Mouse (Mus musculus) MEL (cell line): Measurements from ENCODE around the gene Cyb5b. TPM values are rescaled to one million over a fixed set of nuclear protein-coding genes. Genes with fewer than 3 reads are reported as not detected.

ENCODE experiments used
- DNase-seq: peaks from one replicate; pipeline ENCODE4 v3.0.0; 2011; ENCODE audit warnings: low read depth, low spot score
- H3K27ac ChIP-seq: 2 replicates; pipeline ENCODE4 v1.5.1; 2012; ENCODE audit warnings: low read depth, mild to moderate bottlenecking, control low read depth, low read length, moderate library complexity; ENCODE audit not compliant: control insufficient read depth
- H3K27me3 ChIP-seq, 2 experiments: fragments of 150-350 bp in 1 of 2; sonication (generic) in 1 of 2; 2 replicates each; pipeline ENCODE4 v1.6.1; 2012; ENCODE audit warnings: low read length in 2 of 2, mild to moderate bottlenecking in 2 of 2, improper control_type of control experiment in 1 of 2, moderate library complexity in 1 of 2; ENCODE audit not compliant: insufficient read depth in 2 of 2, control insufficient read depth in 1 of 2
- H3K36me3 ChIP-seq, 2 experiments: 2 replicates each; pipeline ENCODE4 v1.6.1; 2012 to 2014; ENCODE audit warnings: low read length in 2 of 2, improper control_type of control experiment in 1 of 2, inconsistent platforms in 1 of 2, mild to moderate bottlenecking in 1 of 2; ENCODE audit not compliant: insufficient read depth in 2 of 2, control insufficient read depth in 1 of 2
- H3K4me1 ChIP-seq, 2 experiments: fragments of 150-350 bp in 1 of 2; sonication (generic) in 1 of 2; 2 replicates each; pipeline ENCODE4 v1.6.1; 2012; ENCODE audit warnings: low read length in 2 of 2, improper control_type of control experiment in 1 of 2, mild to moderate bottlenecking in 1 of 2; ENCODE audit not compliant: insufficient read depth in 2 of 2, control insufficient read depth in 1 of 2
- H3K4me3 ChIP-seq, 2 experiments: fragments of 150-350 bp in 1 of 2; sonication (generic) in 1 of 2; 2 replicates each; pipeline ENCODE4 v1.5.1; 2012; ENCODE audit warnings: low read depth in 2 of 2, low read length in 2 of 2, mild to moderate bottlenecking in 2 of 2, moderate library complexity in 2 of 2, control low read depth in 1 of 2, improper control_type of control experiment in 1 of 2; ENCODE audit not compliant: control insufficient read depth in 1 of 2, insufficient read depth in 1 of 2
- H3K79me2 ChIP-seq: 2 replicates; pipeline ENCODE4 v1.6.1; 2012; ENCODE audit warnings: mild to moderate bottlenecking, low read length, moderate library complexity; ENCODE audit not compliant: control insufficient read depth, poor library complexity, insufficient read depth
- H3K9ac ChIP-seq: 2 replicates; pipeline ENCODE4 v1.6.1; 2012; ENCODE audit warnings: low read depth, mild to moderate bottlenecking, control low read depth, low read length, moderate library complexity; ENCODE audit not compliant: control insufficient read depth, poor library complexity, severe bottlenecking
- H3K9me3 ChIP-seq: fragments of 150-350 bp; sonication (generic); replicated peaks from 2 replicates; pipeline ENCODE4 v1.6.1; 2012; ENCODE audit warnings: mild to moderate bottlenecking, low read length, improper control_type of control experiment, moderate library complexity; ENCODE audit not compliant: insufficient read depth
- CTCF ChIP-seq, 3 experiments: IDR thresholded peaks in 2 of 3; conservative IDR thresholded peaks in 1 of 3; 2 replicates each; pipeline ENCODE4 v1.5.1; 2011 to 2012; ENCODE audit warnings: low read length in 3 of 3, low read depth in 2 of 3, mild to moderate bottlenecking in 2 of 3, improper control_type of control experiment in 1 of 3, inconsistent platforms in 1 of 3, mixed read lengths in 1 of 3, moderate library complexity in 1 of 3; ENCODE audit not compliant: control insufficient read depth in 1 of 3, insufficient read depth in 1 of 3, poor library complexity in 1 of 3, severe bottlenecking in 1 of 3
- E2F4 ChIP-seq: IDR thresholded peaks from 2 replicates; pipeline ENCODE4 v1.6.1; 2011; ENCODE audit warnings: low read depth, low read length, improper control_type of control experiment, borderline replicate concordance
- ELF1 ChIP-seq: IDR thresholded peaks from 2 replicates; pipeline ENCODE4 v1.6.1; 2014; ENCODE audit warnings: low read depth, mild to moderate bottlenecking, inconsistent platforms, low read length, improper control_type of control experiment, moderate library complexity
- EP300 ChIP-seq, 2 experiments: IDR thresholded peaks; 2 replicates each; pipeline ENCODE4 v1.6.1; 2011; ENCODE audit warnings: improper control_type of control experiment in 2 of 2, low read length in 2 of 2, low read depth in 1 of 2, mild to moderate bottlenecking in 1 of 2
- ETS1 ChIP-seq: IDR thresholded peaks from 2 replicates; pipeline ENCODE4 v1.6.1; 2012; ENCODE audit warnings: low read depth, mild to moderate bottlenecking, inconsistent platforms, low read length, improper control_type of control experiment, moderate library complexity
- HCFC1 ChIP-seq: IDR thresholded peaks from 2 replicates; pipeline ENCODE4 v1.6.1; 2012; ENCODE audit warnings: low read depth, mild to moderate bottlenecking, inconsistent platforms, low read length, improper control_type of control experiment, moderate library complexity
- JUND ChIP-seq: IDR thresholded peaks from 2 replicates; pipeline ENCODE4 v1.6.1; 2011; ENCODE audit warnings: low read depth, mild to moderate bottlenecking, improper control_type of control experiment, low read length
- KAT2A ChIP-seq: conservative IDR thresholded peaks from 2 replicates; pipeline ENCODE4 v1.6.1; 2012; ENCODE audit warnings: low read depth, low read length, improper control_type of control experiment, inconsistent platforms
- MAX ChIP-seq: IDR thresholded peaks from 2 replicates; pipeline ENCODE4 v1.6.1; 2011; ENCODE audit warnings: low read length, improper control_type of control experiment
- MAZ ChIP-seq: IDR thresholded peaks from 2 replicates; pipeline ENCODE4 v1.6.1; 2012; ENCODE audit warnings: low read depth, mild to moderate bottlenecking, inconsistent platforms, low read length, improper control_type of control experiment
- MEF2A ChIP-seq: IDR thresholded peaks from 2 replicates; pipeline ENCODE4 v1.6.1; 2014; ENCODE audit warnings: low read depth, mild to moderate bottlenecking, inconsistent platforms, low read length, improper control_type of control experiment; ENCODE audit not compliant: poor library complexity, insufficient replicate concordance, severe bottlenecking; ENCODE audit errors: extremely low read depth
- MXI1 ChIP-seq: IDR thresholded peaks from 2 replicates; pipeline ENCODE4 v1.6.1; 2011; ENCODE audit warnings: mild to moderate bottlenecking, low read depth, low read length, improper control_type of control experiment
- MYB ChIP-seq: IDR thresholded peaks from 2 replicates; pipeline ENCODE4 v1.6.1; 2011; ENCODE audit warnings: mild to moderate bottlenecking, low read depth, low read length, improper control_type of control experiment
- MYC ChIP-seq: IDR thresholded peaks from 2 replicates; pipeline ENCODE4 v1.6.1; 2011; ENCODE audit warnings: low read depth, mild to moderate bottlenecking, low read length, improper control_type of control experiment, moderate library complexity
- NELFE ChIP-seq: IDR thresholded peaks from 2 replicates; pipeline ENCODE4 v1.6.1; 2011; ENCODE audit warnings: low read depth, low read length, improper control_type of control experiment
- POLR2A ChIP-seq, 2 experiments: IDR thresholded peaks; 2 replicates each; pipeline ENCODE4 v1.6.1; 2011 to 2012; ENCODE audit warnings: low read length in 2 of 2, mild to moderate bottlenecking in 2 of 2, control low read depth in 1 of 2, improper control_type of control experiment in 1 of 2, low read depth in 1 of 2, moderate library complexity in 1 of 2; ENCODE audit not compliant: control insufficient read depth in 1 of 2, insufficient read depth in 1 of 2, poor library complexity in 1 of 2
- SIN3A ChIP-seq: IDR thresholded peaks from 2 replicates; pipeline ENCODE4 v1.6.1; 2012; ENCODE audit warnings: low read length, improper control_type of control experiment, inconsistent platforms
- USF1 ChIP-seq: IDR thresholded peaks from 2 replicates; pipeline ENCODE4 v1.6.1; 2014; ENCODE audit warnings: low read depth, mild to moderate bottlenecking, inconsistent platforms, low read length, improper control_type of control experiment, moderate library complexity
- USF2 ChIP-seq, 2 experiments: IDR thresholded peaks; 2 replicates each; pipeline ENCODE4 v1.6.1; 2011 to 2012; ENCODE audit warnings: improper control_type of control experiment in 2 of 2, low read length in 2 of 2, borderline replicate concordance in 1 of 2, inconsistent platforms in 1 of 2, low read depth in 1 of 2, mild to moderate bottlenecking in 1 of 2; ENCODE audit not compliant: insufficient read depth in 1 of 2
- ZC3H11A ChIP-seq: IDR thresholded peaks from 2 replicates; pipeline ENCODE4 v1.6.1; 2012; ENCODE audit warnings: low read depth, mild to moderate bottlenecking, inconsistent platforms, low read length, improper control_type of control experiment
- ZNF384 ChIP-seq: IDR thresholded peaks from 2 replicates; pipeline ENCODE4 v1.6.1; 2012; ENCODE audit warnings: low read depth, mild to moderate bottlenecking, inconsistent platforms, low read length, improper control_type of control experiment
- polyA plus RNA-seq, 2 experiments: library from polyadenylated mRNA; stranded (reverse) in 1 of 2; unstranded in 1 of 2; fragments of >175 nt in 1 of 2; fragments of >200 nt in 1 of 2; gene quantifications; 2 replicates each; pipeline versions ENCODE4 v1.2.1 to v1.2.4; 2012; ENCODE audit warnings: low replicate concordance in 2 of 2, low read depth in 1 of 2; ENCODE audit not compliant: insufficient read length in 2 of 2, insufficient read depth in 1 of 2, missing spikeins in 1 of 2
- total RNA-seq: library from RNA; depleted of rRNA; stranded (reverse); fragments of 300-350 nt; gene quantifications from 2 replicates; pipeline ENCODE4 v1.2.3, GENCODE M21; 2012

Cyb5b gene
- total and polyA plus RNA-seq, 3 experiments, result 67.9 to 79.1 (median 69.4) TPM

DNA sequence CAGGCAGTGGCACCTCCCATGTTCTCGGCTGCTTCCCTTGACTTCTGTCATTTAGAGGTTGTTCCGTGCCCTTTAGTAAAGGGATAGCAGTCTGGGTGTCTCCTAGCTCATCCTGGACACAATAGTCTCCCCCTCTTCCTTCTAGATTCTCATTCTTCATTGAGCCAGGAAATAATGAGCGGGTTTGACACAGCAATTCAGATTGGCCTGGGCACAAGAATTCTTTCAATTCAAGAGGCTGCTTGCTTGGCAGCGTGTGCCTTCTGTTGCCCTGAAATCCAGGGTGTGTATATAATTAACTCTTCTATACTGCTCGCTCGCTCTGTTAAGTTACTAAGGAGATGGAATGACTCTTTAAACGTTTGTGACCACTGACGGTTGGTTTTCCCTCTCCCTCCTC is 21.7 kb downstream of the Cyb5b start:
- Histone ChIP-seq H3K4me1 (no peaks in the 10 kb centered on the region), H3K27ac (no peak overlapping the region), H3K9ac (no peak overlapping the region), H3K4me3 (no peak overlapping the region), H3K27me3 (no peaks in the 10 kb centered on the region), H3K79me2 (peaks cover 1% of the 10 kb centered on the region; the same call in 1 of the 2 replicates), H3K9me3 (no peaks in the 10 kb centered on the region), H3K36me3 (peaks cover 0 to 15% of the 10 kb centered on the region in 2 experiments; a peak in 2 of 4 replicates)
- DNase-seq, result no peak
- TF ChIP-seq USF2 (IDR thresholded peaks at IDR 0.05; ENCODE audit: borderline replicate concordance in 1 of 2, insufficient read depth in 1 of 2, low read depth in 1 of 2, low read length in 2 of 2) (no peak), NELFE (no peak), EP300 (IDR thresholded peaks at IDR 0.05; ENCODE audit: low read depth in 1 of 2, low read length in 2 of 2) (no peak), HCFC1 (no peak), CTCF (IDR thresholded peaks at IDR 0.05 in 2 of 3, conservative IDR thresholded peaks at IDR 0.05 in 1 of 3; ENCODE audit: control insufficient read depth in 1 of 3, insufficient read depth in 1 of 3, low read depth in 2 of 3, low read length in 3 of 3, poor library complexity in 1 of 3, severe bottlenecking in 1 of 3) (no peak), ELF1 (no peak), SIN3A (no peak), E2F4 (no peak), ZNF384 (no peak), ETS1 (no peak), MYC (no peak), KAT2A (no peak), MXI1 (no peak), USF1 (no peak), MAX (no peak)

DNA sequence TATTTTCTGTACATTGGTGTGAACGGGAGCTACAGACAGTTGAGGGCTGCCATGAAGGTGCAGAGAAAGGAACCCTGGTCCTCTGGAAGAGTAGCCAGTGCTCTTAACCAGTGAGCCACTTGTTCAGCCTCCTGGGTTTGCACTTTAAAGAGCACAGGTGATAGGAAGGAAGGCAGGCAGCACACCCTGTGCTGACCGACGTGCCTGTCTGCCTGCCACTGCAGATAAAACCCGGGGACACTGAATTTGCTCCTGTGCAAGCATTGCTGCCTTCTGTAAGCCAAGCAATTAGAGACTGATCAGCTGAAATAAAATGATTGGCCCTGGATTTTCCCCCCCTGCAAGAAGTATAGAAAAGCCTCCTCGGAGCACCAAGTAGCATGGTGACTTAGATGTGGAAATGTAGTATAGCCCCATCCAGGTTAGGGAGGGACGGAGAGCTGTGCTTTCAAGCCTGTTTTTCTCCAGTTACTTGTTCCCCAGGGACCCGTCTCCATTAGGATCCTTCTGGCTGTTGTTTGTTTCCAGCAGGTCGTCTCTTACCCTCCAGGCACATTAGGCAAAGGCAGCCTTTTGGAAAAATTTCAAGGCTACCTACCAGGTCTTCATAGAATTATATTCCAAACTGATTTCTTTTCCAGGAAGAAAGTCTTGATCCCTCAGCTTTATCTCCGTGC is 22.7 kb downstream of the Cyb5b start:
- no peaks in the 10 kb centered on the region for H3K4me1 ChIP-seq

More for the DNA sequence above, 22.7 kb downstream of the Cyb5b start:
- no peak overlapping the region for H3K9ac ChIP-seq
- no peak overlapping the region for H3K27ac ChIP-seq
- no peaks in the 10 kb centered on the region for H3K79me2 ChIP-seq
- peaks cover 0 to 15% of the 10 kb centered on the region in 2 experiments; a peak in 2 of 4 replicates for H3K36me3 ChIP-seq
- TF ChIP-seq EP300 (IDR thresholded peaks at IDR 0.05; ENCODE audit: low read depth in 1 of 2, low read length in 2 of 2) (no peak), ZC3H11A (no peak), E2F4 (no peak), JUND (no peak), MYC (no peak), POLR2A (IDR thresholded peaks at IDR 0.05; ENCODE audit: control insufficient read depth in 1 of 2, insufficient read depth in 1 of 2, low read depth in 1 of 2, low read length in 2 of 2, poor library complexity in 1 of 2) (no peak), MAZ (no peak), USF1 (no peak), MEF2A (no peak), MYB (no peak)
- TF ChIP-seq, all 39 proteins: peak for 0
- Histone ChIP-seq H3K27me3 (no peaks in the 10 kb centered on the region), H3K9me3 (no peaks in the 10 kb centered on the region), H3K4me3 (no peak overlapping the region)
- no peak for DNase-seq
